Mouse (Mus musculus): ENCODE data around the gene Sema3f. TPM values are rescaled to one million over a fixed set of nuclear protein-coding genes. Genes with fewer than 3 reads are reported as not detected.
A peak's percentile ranks its signal among the peaks of the same experiment; 100 is the strongest.

Gene Sema3f
- total and polyA plus RNA-seq, 3 experiments: 0.09 to 0.11 TPM; not detected in 1

DNA sequence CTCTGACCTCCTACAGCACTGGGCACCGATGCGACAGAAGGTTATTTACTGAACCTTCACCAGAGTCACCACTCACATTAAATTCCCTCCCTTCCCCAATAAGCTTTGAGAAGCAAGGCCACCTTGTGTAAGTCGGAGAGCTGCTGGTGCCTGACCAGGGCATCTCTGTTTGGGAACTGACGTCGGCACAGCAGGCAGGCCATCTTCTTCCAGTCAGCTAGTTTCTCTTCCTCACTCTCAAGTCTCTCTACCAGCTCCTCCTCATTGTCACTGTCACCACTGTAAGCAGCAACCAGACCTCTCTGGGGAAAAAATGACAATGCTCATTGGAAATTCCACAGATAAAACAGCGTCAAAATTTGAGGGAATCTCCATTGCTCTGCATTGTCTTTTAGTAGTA is 33.8 kb upstream of the Sema3f start:
- TF ChIP-seq CTCF (IDR thresholded peaks at IDR 0.05; ENCODE audit: low read depth, low read length) (no peak), POLR2AphosphoS5 (IDR thresholded peaks at IDR 0.05; ENCODE audit: insufficient replicate concordance, low read depth, low read length) (no peak), GATA2 (IDR thresholded peaks at IDR 0.05; ENCODE audit: borderline replicate concordance, low read depth, low read length) (no peak), TAL1 (conservative IDR thresholded peaks at IDR 0.05; ENCODE audit: low read depth, low read length) (no peak), GATA1 (IDR thresholded peaks at IDR 0.05; ENCODE audit: borderline replicate concordance, low read length) (no peak)
- Histone ChIP-seq H3K27me3 (ENCODE audit: insufficient read depth, low read length) (no peaks in the 10 kb centered on the region), H3K4me3 (ENCODE audit: low read depth, low read length) (no peak overlapping the region), H3K4me1 (ENCODE audit: insufficient read depth, low read depth, low read length) (peaks cover 14% of the 10 kb centered on the region), H3K36me3 (replicated peaks) (peaks cover 98% of the 10 kb centered on the region), H3K9me3 (replicated peaks) (no peaks in the 10 kb centered on the region)
- ATAC-seq (ENCODE audit: extremely low read depth, insufficient number of reproducible peaks, low FRiP score, poor library complexity, severe bottlenecking) (no peak), DNase-seq (ENCODE audit: low spot score) (no peak)

DNA sequence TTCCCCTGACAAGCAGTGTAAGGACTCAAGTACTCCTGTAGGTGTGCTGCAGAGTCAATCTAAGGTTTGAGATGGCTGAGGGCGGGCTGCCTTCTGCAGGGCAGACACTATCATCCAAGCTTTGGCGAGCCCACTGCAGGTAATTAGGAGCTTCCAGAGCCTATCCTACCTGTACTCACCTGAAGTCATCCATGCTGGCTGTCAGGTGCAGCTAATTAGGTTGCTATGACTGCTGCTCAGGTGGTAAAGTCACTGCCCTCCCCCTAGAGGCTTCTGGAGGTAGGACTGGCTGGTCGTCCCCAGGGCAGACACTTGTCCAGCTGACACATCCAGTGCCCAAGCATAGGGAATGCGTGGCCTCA is 28.5 kb upstream of the Sema3f start:
- H3K36me3 ChIP-seq (replicated peaks): peaks cover 63% of the 10 kb centered on the region

GRCm38 (mm10) chr9:107738020-107738840 is 28.0 kb upstream of the Sema3f start:
- H3K27me3 ChIP-seq (ENCODE audit: insufficient read depth, low read length): peaks cover 28% of the 10 kb centered on the region
- H3K9me3 ChIP-seq (replicated peaks): no peaks in the 10 kb centered on the region
- ATAC-seq (ENCODE audit: extremely low read depth, insufficient number of reproducible peaks, low FRiP score, poor library complexity, severe bottlenecking): 0 out of 2 replicates have a peak, but pooled peaks have one; percentile 19
- peak; percentile 64 for DNase-seq (ENCODE audit: low spot score)
- TF ChIP-seq POLR2AphosphoS5 (IDR thresholded peaks at IDR 0.05; ENCODE audit: insufficient replicate concordance, low read depth, low read length) (peak; percentile 40; the same call in 1 of the 2 replicates), GATA2 (IDR thresholded peaks at IDR 0.05; ENCODE audit: borderline replicate concordance, low read depth, low read length) (no peak), CTCF (IDR thresholded peaks at IDR 0.05; ENCODE audit: low read depth, low read length) (peak; percentile 91)
- H3K4me1 ChIP-seq (ENCODE audit: insufficient read depth, low read depth, low read length): peaks cover 48% of the 10 kb centered on the region
- H3K4me3 ChIP-seq (ENCODE audit: low read depth, low read length): no peak overlapping the region
- peaks cover 57% of the 10 kb centered on the region for H3K36me3 ChIP-seq (replicated peaks)

More for the DNA sequence above, 28.5 kb upstream of the Sema3f start:
- DNase-seq (ENCODE audit: low spot score) (peak; percentile 19), ATAC-seq (ENCODE audit: extremely low read depth, insufficient number of reproducible peaks, low FRiP score, poor library complexity, severe bottlenecking) (no peak)
- Histone ChIP-seq H3K27me3 (ENCODE audit: insufficient read depth, low read length) (peaks cover 28% of the 10 kb centered on the region), H3K4me3 (ENCODE audit: low read depth, low read length) (no peak overlapping the region), H3K4me1 (ENCODE audit: insufficient read depth, low read depth, low read length) (peaks cover 48% of the 10 kb centered on the region), H3K9me3 (replicated peaks) (no peaks in the 10 kb centered on the region)
- no peak for TF ChIP-seq POLR2AphosphoS5 (IDR thresholded peaks at IDR 0.05; ENCODE audit: insufficient replicate concordance, low read depth, low read length)
- TF ChIP-seq CTCF (IDR thresholded peaks at IDR 0.05; ENCODE audit: low read depth, low read length): peak; percentile 61

DNA sequence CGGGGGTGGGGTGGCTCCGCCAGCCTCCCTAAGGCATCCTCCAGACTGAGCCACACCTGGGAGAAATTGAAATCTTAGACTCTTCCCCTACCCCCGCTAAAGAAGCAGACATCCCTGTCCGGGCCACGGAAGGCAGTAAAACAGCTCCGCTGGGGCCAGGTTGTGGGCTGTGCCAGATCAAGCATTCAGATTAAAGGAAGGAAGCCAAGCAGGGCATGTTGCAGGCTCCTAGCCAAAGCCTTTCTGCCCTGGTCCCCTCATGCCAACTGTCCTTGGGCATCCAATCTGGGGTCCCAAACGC is 25.9 kb upstream of the Sema3f start:
- no peak for ATAC-seq (ENCODE audit: extremely low read depth, insufficient number of reproducible peaks, low FRiP score, poor library complexity, severe bottlenecking)
- peaks cover 38% of the 10 kb centered on the region for H3K27me3 ChIP-seq (ENCODE audit: insufficient read depth, low read length)

DNA sequence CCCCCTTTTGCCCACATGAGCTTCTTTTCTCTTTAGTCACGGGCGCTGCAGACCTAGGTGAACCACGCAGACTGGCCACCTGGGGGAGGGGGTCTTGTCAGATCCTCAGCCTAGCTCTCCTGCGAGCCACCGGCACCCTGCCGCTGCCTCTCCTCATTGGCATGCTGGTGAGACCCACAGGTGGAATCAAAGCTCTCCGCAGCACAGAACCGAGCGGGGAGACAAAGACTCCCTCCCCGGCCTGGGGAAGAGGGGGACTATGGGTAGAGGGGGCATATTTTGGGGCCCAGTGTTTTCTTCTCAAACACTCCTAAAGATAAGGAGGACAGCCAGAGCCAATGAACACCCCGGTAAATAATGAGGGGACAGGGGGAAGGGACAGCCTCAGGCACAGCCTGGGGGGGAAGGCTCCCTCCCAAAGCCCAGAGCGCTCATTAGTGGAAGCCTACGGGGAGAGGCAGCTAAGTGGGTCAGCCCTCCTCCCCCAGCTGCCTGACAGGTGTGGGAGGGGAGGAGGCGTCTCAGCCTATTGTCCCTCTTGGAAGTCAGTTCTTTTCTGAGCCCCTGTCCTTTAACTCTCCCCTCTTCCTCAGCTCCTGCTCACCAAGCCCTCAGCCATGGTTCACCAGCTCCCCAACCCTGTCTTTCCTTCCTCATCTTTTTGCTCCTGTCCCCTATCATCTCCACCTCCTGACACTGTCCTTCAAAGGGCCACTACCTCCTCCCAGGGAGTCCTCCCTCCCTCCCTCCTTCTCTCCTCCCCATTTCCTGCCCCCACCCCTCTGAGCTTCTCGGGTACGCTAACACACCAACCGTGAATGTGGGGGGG is 25.3 kb upstream of the Sema3f start:
- Histone ChIP-seq H3K4me1 (ENCODE audit: insufficient read depth, low read depth, low read length) (peaks cover 43% of the 10 kb centered on the region), H3K9me3 (replicated peaks) (no peaks in the 10 kb centered on the region), H3K27me3 (ENCODE audit: insufficient read depth, low read length) (peaks cover 44% of the 10 kb centered on the region), H3K4me3 (ENCODE audit: low read depth, low read length) (no peak overlapping the region; the same call in 1 of the 2 replicates), H3K36me3 (replicated peaks) (peaks cover 30% of the 10 kb centered on the region)
- ATAC-seq (ENCODE audit: extremely low read depth, insufficient number of reproducible peaks, low FRiP score, poor library complexity, severe bottlenecking): no peak
- no peak for TF ChIP-seq TAL1 (conservative IDR thresholded peaks at IDR 0.05; ENCODE audit: low read depth, low read length)
- TF ChIP-seq GATA2 (IDR thresholded peaks at IDR 0.05; ENCODE audit: borderline replicate concordance, low read depth, low read length): no peak
- TF ChIP-seq POLR2AphosphoS5 (IDR thresholded peaks at IDR 0.05; ENCODE audit: insufficient replicate concordance, low read depth, low read length): no peak
- no peak for TF ChIP-seq GATA1 (IDR thresholded peaks at IDR 0.05; ENCODE audit: borderline replicate concordance, low read length)
- no peak for TF ChIP-seq CTCF (IDR thresholded peaks at IDR 0.05; ENCODE audit: low read depth, low read length)
- no peak for DNase-seq (ENCODE audit: low spot score)

More for the DNA sequence above, 25.9 kb upstream of the Sema3f start:
- Histone ChIP-seq H3K9me3 (replicated peaks) (no peaks in the 10 kb centered on the region), H3K36me3 (replicated peaks) (peaks cover 36% of the 10 kb centered on the region), H3K4me3 (ENCODE audit: low read depth, low read length) (no peak overlapping the region), H3K4me1 (ENCODE audit: insufficient read depth, low read depth, low read length) (peaks cover 46% of the 10 kb centered on the region)
- DNase-seq (ENCODE audit: low spot score): no peak
- TF ChIP-seq TAL1 (conservative IDR thresholded peaks at IDR 0.05; ENCODE audit: low read depth, low read length) (no peak), GATA2 (IDR thresholded peaks at IDR 0.05; ENCODE audit: borderline replicate concordance, low read depth, low read length) (no peak)

- H3K36me3 ChIP-seq (replicated peaks): peaks cover 20% of the 10 kb centered on the region
- DNase-seq (ENCODE audit: low spot score) (no peak), ATAC-seq (ENCODE audit: extremely low read depth, insufficient number of reproducible peaks, low FRiP score, poor library complexity, severe bottlenecking) (no peak)
- peaks cover 39% of the 10 kb centered on the region for H3K4me1 ChIP-seq (ENCODE audit: insufficient read depth, low read depth, low read length)
- TF ChIP-seq TAL1 (conservative IDR thresholded peaks at IDR 0.05; ENCODE audit: low read depth, low read length): no peak
- TF ChIP-seq GATA2 (IDR thresholded peaks at IDR 0.05; ENCODE audit: borderline replicate concordance, low read depth, low read length): no peak
- no peak for TF ChIP-seq GATA1 (IDR thresholded peaks at IDR 0.05; ENCODE audit: borderline replicate concordance, low read length)
- no peak for TF ChIP-seq CTCF (IDR thresholded peaks at IDR 0.05; ENCODE audit: low read depth, low read length)
- TF ChIP-seq POLR2AphosphoS5 (IDR thresholded peaks at IDR 0.05; ENCODE audit: insufficient replicate concordance, low read depth, low read length): no peak
- no peak overlapping the region for H3K4me3 ChIP-seq (ENCODE audit: low read depth, low read length)
- H3K9me3 ChIP-seq (replicated peaks): no peaks in the 10 kb centered on the region
- H3K27me3 ChIP-seq (ENCODE audit: insufficient read depth, low read length): peaks cover 49% of the 10 kb centered on the region
Measured at GRCm38 (mm10) chr9:107734567-107734971, 24.3 kb upstream of the Sema3f start.

Data from G1E (cell line).